Mouse (Mus musculus) E14TG2a.4 (cell line): ENCODE measurements around the gene Anp32b.

ENCODE experiments used
- CTCF ChIP-seq: conservative IDR thresholded peaks from 2 replicates; pipeline ENCODE4 v1.5.1; 2014; ENCODE audit warnings: low read length
- POU5F1 ChIP-seq: IDR thresholded peaks from 2 replicates; pipeline ENCODE4 v1.6.1; 2014; ENCODE audit warnings: low read length, borderline replicate concordance

DNA sequence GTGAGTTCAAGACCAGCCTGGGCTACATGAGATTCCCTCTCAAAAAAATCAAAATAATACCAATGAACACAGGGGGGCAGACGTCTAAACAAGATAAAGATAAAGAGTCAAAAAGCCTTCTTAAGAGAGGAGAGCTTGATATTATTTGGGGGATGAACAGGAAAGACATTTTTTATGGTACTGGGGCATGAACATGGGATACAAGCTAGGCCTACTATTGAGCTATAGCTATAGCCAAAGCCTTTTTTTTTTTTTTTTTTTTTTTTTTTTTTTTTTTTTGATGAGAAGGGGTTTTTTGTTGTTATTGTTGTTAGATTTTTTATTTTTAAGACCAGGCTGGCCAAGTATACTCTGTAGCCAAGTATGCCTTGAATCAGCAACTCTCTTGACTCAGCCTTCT is 38.6 kb upstream of the Anp32b start:
- TF ChIP-seq CTCF (no peak), POU5F1 (no peak)
